Mouse (Mus musculus) G1E (cell line): ENCODE results near the gene Shkbp1. TPM values are rescaled to one million over a fixed set of nuclear protein-coding genes. Genes with fewer than 3 reads are reported as not detected.

Experiments used
- ATAC-seq: 2 replicates; pipeline ENCODE4 v1.8.0; 2016; ENCODE audit warnings: mild to moderate bottlenecking; ENCODE audit not compliant: insufficient number of reproducible peaks, poor library complexity, low FRiP score, severe bottlenecking; ENCODE audit errors: extremely low read depth
- DNase-seq: peaks from one replicate; pipeline ENCODE4 v3.0.0; 2012; ENCODE audit warnings: low spot score
- H3K27me3 ChIP-seq: 2 replicates; pipeline ENCODE4 v1.6.1; 2012; ENCODE audit warnings: mild to moderate bottlenecking, low read length, inconsistent platforms; ENCODE audit not compliant: insufficient read depth
- H3K36me3 ChIP-seq: replicated peaks from 2 replicates; pipeline ENCODE3; 2012; ENCODE audit warnings: mild to moderate bottlenecking, inconsistent platforms
- H3K4me1 ChIP-seq: 2 replicates; pipeline ENCODE4 v1.6.1; 2012; ENCODE audit warnings: low read depth, low read length, inconsistent platforms, mixed read lengths; ENCODE audit not compliant: insufficient read depth
- H3K4me3 ChIP-seq: 2 replicates; pipeline ENCODE4 v1.5.1; 2012; ENCODE audit warnings: low read depth, mild to moderate bottlenecking, inconsistent platforms, low read length, moderate library complexity, mixed read lengths
- H3K9me3 ChIP-seq: replicated peaks from 2 replicates; pipeline ENCODE4 v1.6.1; 2012; ENCODE audit warnings: inconsistent platforms
- CTCF ChIP-seq: IDR thresholded peaks from 2 replicates; pipeline ENCODE4 v1.5.1; 2012; ENCODE audit warnings: low read depth, low read length, inconsistent platforms, mixed read lengths
- GATA1 ChIP-seq: IDR thresholded peaks from 2 replicates; pipeline ENCODE4 v1.6.1; 2012; ENCODE audit warnings: borderline replicate concordance, low read length, inconsistent platforms, mixed read lengths
- GATA2 ChIP-seq: IDR thresholded peaks from 2 replicates; pipeline ENCODE4 v1.6.1; 2012; ENCODE audit warnings: low read depth, low read length, inconsistent platforms, borderline replicate concordance
- POLR2AphosphoS5 ChIP-seq: IDR thresholded peaks from 2 replicates; pipeline ENCODE4 v1.6.1; 2012; ENCODE audit warnings: low read depth, low read length, inconsistent platforms; ENCODE audit not compliant: insufficient replicate concordance
- TAL1 ChIP-seq: conservative IDR thresholded peaks from 2 replicates; pipeline ENCODE4 v1.6.1; 2012; ENCODE audit warnings: low read depth, low read length, inconsistent platforms, mixed read lengths
- polyA plus RNA-seq: library from polyadenylated mRNA; stranded (reverse); fragments of >175 nt; gene quantifications from 2 replicates; pipeline ENCODE4 v1.2.3, GENCODE M21; 2012
- total RNA-seq, 2 experiments: library from RNA; stranded (forward) in 1 of 2; stranded (reverse) in 1 of 2; fragments of 200-1000 nt in 1 of 2; fragments of >200 nt in 1 of 2; fragmentation: Nextera tagmentation in 1 of 2; gene quantifications; 2 replicates each; pipeline ENCODE4 v1.2.3; 2014 to 2017

The Shkbp1 gene
- total and polyA plus RNA-seq, 3 experiments, result 27.4 to 220 (median 111) TPM

GRCm38 (mm10) chr7:27335011-27335720 lies 20.7 kb downstream of the Shkbp1 start:
- peaks cover 76% of the 10 kb centered on the region for H3K4me1 ChIP-seq
- no peaks in the 10 kb centered on the region for H3K36me3 ChIP-seq
- no peak overlapping the region for H3K4me3 ChIP-seq
- H3K27me3 ChIP-seq, result peaks cover 82% of the 10 kb centered on the region
- TF ChIP-seq CTCF, result no peak
- TF ChIP-seq POLR2AphosphoS5, result no peak
- no peak for TF ChIP-seq GATA2
- DNase-seq (no peak), ATAC-seq (no peak)
- H3K9me3 ChIP-seq, result no peaks in the 10 kb centered on the region

GRCm38 (mm10) chr7:27334405-27334911 lies 21.4 kb downstream of the Shkbp1 start:
- ATAC-seq, result no peak
- H3K4me1 ChIP-seq, result peaks cover 83% of the 10 kb centered on the region
- DNase-seq, result no peak

GRCm38 (mm10) chr7:27333316-27333941 lies 22.4 kb downstream of the Shkbp1 start:
- Histone ChIP-seq H3K9me3 (no peaks in the 10 kb centered on the region), H3K27me3 (peaks cover 85% of the 10 kb centered on the region), H3K4me1 (peaks cover 91% of the 10 kb centered on the region), H3K36me3 (no peaks in the 10 kb centered on the region), H3K4me3 (peak overlapping the region; percentile 68)
- no peak for DNase-seq
- TF ChIP-seq GATA1, result no peak
- no peak for TF ChIP-seq CTCF
- TF ChIP-seq TAL1, result no peak
- TF ChIP-seq GATA2, result no peak
- no peak for TF ChIP-seq POLR2AphosphoS5
- no peak for ATAC-seq

More at GRCm38 (mm10) chr7:27334405-27334911, 21.4 kb downstream of the Shkbp1 start:
- H3K9me3 ChIP-seq, result no peaks in the 10 kb centered on the region
- peaks cover 87% of the 10 kb centered on the region for H3K27me3 ChIP-seq
- TF ChIP-seq CTCF (no peak), GATA1 (no peak), GATA2 (no peak), TAL1 (no peak), POLR2AphosphoS5 (no peak)
- no peak overlapping the region; the same call in 1 of the 2 replicates for H3K4me3 ChIP-seq
- H3K36me3 ChIP-seq, result no peaks in the 10 kb centered on the region

- DNase-seq, result peak; percentile 89
Observed at GRCm38 (mm10) chr7:27332353-27333199, 23.2 kb downstream of the Shkbp1 start.

GRCm38 (mm10) chr7:27331854-27332253 lies 24.0 kb downstream of the Shkbp1 start:
- peaks cover 78% of the 10 kb centered on the region for H3K27me3 ChIP-seq
- H3K4me1 ChIP-seq, result peaks cover 83% of the 10 kb centered on the region
- DNase-seq, result no peak
- H3K4me3 ChIP-seq, result peak overlapping the region; percentile 67; the same call in 1 of the 2 replicates
- TF ChIP-seq POLR2AphosphoS5 (no peak), GATA1 (no peak), TAL1 (no peak)
- no peaks in the 10 kb centered on the region for H3K9me3 ChIP-seq
- no peak for ATAC-seq
- no peaks in the 10 kb centered on the region for H3K36me3 ChIP-seq

More at GRCm38 (mm10) chr7:27332353-27333199, 23.2 kb downstream of the Shkbp1 start:
- Histone ChIP-seq H3K36me3 (no peaks in the 10 kb centered on the region), H3K4me3 (peak overlapping the region; percentile 68; the same call in 1 of the 2 replicates), H3K9me3 (no peaks in the 10 kb centered on the region), H3K27me3 (peaks cover 82% of the 10 kb centered on the region), H3K4me1 (peaks cover 90% of the 10 kb centered on the region)
- TF ChIP-seq TAL1 (no peak), CTCF (peak; percentile 90), GATA2 (no peak), POLR2AphosphoS5 (no peak)
- peak; percentile 24; the same call in 1 of the 2 replicates for ATAC-seq

GRCm38 (mm10) chr7:27331541-27331851 lies 24.3 kb downstream of the Shkbp1 start:
- DNase-seq, result no peak
- Histone ChIP-seq H3K36me3 (no peaks in the 10 kb centered on the region), H3K27me3 (peaks cover 78% of the 10 kb centered on the region), H3K4me1 (peaks cover 79% of the 10 kb centered on the region), H3K9me3 (no peaks in the 10 kb centered on the region), H3K4me3 (peak overlapping the region; percentile 71; the same call in 1 of the 2 replicates)
- TF ChIP-seq GATA2, result no peak
- TF ChIP-seq GATA1, result no peak
- TF ChIP-seq CTCF, result no peak
- TF ChIP-seq POLR2AphosphoS5, result no peak
- no peak for ATAC-seq
